Mouse (Mus musculus) forebrain, postnatal 0 days (tissue): Measurements from ENCODE around the gene Tmem175. TPM values are rescaled to one million over a fixed set of nuclear protein-coding genes. Genes with fewer than 3 reads are reported as not detected.

ENCODE experiments used
- ATAC-seq: fragments of 200-750 bp; cut with Nextera tagmentation; 2 replicates; pipeline ENCODE4 v1.8.0; 2017; ENCODE audit warnings: mild to moderate bottlenecking, moderate library complexity
- DNase-seq: peaks from one replicate; pipeline ENCODE4 v3.0.0-alpha.2; 2015
- H3K27ac ChIP-seq: fragments of 300-500 bp; sonication (generic); 2 replicates; pipeline ENCODE4 v1.5.1; 2014; ENCODE audit warnings: low read depth, mild to moderate bottlenecking, antibody characterized with exemption, low read length, moderate library complexity, mixed read lengths
- H3K27me3 ChIP-seq: fragments of 300-500 bp; sonication (generic); 2 replicates; pipeline ENCODE4 v1.6.1; 2014; ENCODE audit warnings: mild to moderate bottlenecking, low read length, mixed read lengths; ENCODE audit not compliant: insufficient read depth
- H3K36me3 ChIP-seq: fragments of 300-500 bp; sonication (generic); 2 replicates; pipeline ENCODE4 v1.6.1; 2014; ENCODE audit warnings: mild to moderate bottlenecking, moderate library complexity; ENCODE audit not compliant: insufficient read depth
- H3K4me1 ChIP-seq: fragments of 300-500 bp; sonication (generic); 2 replicates; pipeline ENCODE4 v1.6.1; 2014; ENCODE audit warnings: antibody characterized with exemption; ENCODE audit not compliant: insufficient read depth
- H3K4me2 ChIP-seq: fragments of 300-500 bp; sonication (generic); 2 replicates; pipeline ENCODE4 v1.6.1; 2014; ENCODE audit warnings: low read depth, mild to moderate bottlenecking, moderate library complexity
- H3K4me3 ChIP-seq: fragments of 300-500 bp; sonication (generic); 2 replicates; pipeline ENCODE4 v1.5.1; 2014; ENCODE audit warnings: low read depth, low read length, mixed read lengths
- H3K9ac ChIP-seq: fragments of 300-500 bp; sonication (generic); 2 replicates; pipeline ENCODE4 v1.6.1; 2014; ENCODE audit warnings: mild to moderate bottlenecking
- H3K9me3 ChIP-seq: fragments of 300-500 bp; sonication (generic); 2 replicates; pipeline ENCODE4 v1.6.1; 2016; ENCODE audit warnings: low read length
- CTCF ChIP-seq: sonication (generic); IDR thresholded peaks from 2 replicates; pipeline ENCODE4 v1.5.1; 2016; ENCODE audit warnings: antibody characterized with exemption, control low read depth, low read depth
- WGBS: fragments of 180-500 bp; shearing (Covaris S2); extraction: QIAGEN DNeasy Blood & Tissue Kit; methylation state at CpG from one replicate; pipeline ENCODE4 v1.1.7; 2014; 5-methylcytosine and 5-hydroxymethylcytosine counted together
- polyA plus RNA-seq: library from polyadenylated mRNA; unstranded; fragments of >200 nt; fragmentation: Nextera tagmentation; extraction: Ambion mirVana; gene quantifications from 2 replicates; pipeline ENCODE4 v1.2.1, GENCODE M21; 2015
- total RNA-seq: library from RNA; depleted of rRNA; stranded (reverse); fragments of >200 nt; gene quantifications from 2 replicates; pipeline ENCODE4 v1.2.3, GENCODE M21; 2014

Tmem175 gene
- total and polyA plus RNA-seq, 2 experiments from 2014 or later: 27.2 to 34.8 TPM

GRCm38 (mm10) chr5:108668977-108669936 is 39.7 kb downstream of the Tmem175 start, which contains the start of gene Dgkq:
Dgkq (minus strand) TSS chr5:108669672.
- TF ChIP-seq CTCF: peak; percentile 82
- Histone ChIP-seq H3K4me3 (peak within 1 kb of the TSS; percentile 60), H3K27me3 (no peaks in the 10 kb centered on the region)

GRCm38 (mm10) chr5:108669986-108670385 is 40.4 kb downstream of the Tmem175 start:
- Histone ChIP-seq H3K27me3 (no peaks in the 10 kb centered on the region), H3K27ac (peak overlapping the region; percentile 87; the same call in 1 of the 2 replicates), H3K4me2 (no peak overlapping the region), H3K36me3 (peaks cover 6% of the 10 kb centered on the region; the same call in 1 of the 2 replicates), H3K9me3 (no peaks in the 10 kb centered on the region), H3K9ac (0 out of 2 replicates have a peak overlapping the region, but pooled peaks have one; percentile 77), H3K4me1 (peaks cover 3% of the 10 kb centered on the region; the same call in 1 of the 2 replicates), H3K4me3 (no peak overlapping the region)
- DNase-seq (no peak), ATAC-seq (no peak)
- WGBS: 82% methylated on average over 9 of the region's 9 CpGs
- no peak for TF ChIP-seq CTCF

More at GRCm38 (mm10) chr5:108668977-108669936, 39.7 kb downstream of the Tmem175 start, which contains the start of gene Dgkq:
- Histone ChIP-seq H3K9me3 (no peaks in the 10 kb centered on the region), H3K4me1 (peaks cover 3% of the 10 kb centered on the region; the same call in 1 of the 2 replicates), H3K27ac (peak within 1 kb of the TSS; percentile 87), H3K9ac (peak within 1 kb of the TSS; percentile 77), H3K36me3 (peaks cover 6% of the 10 kb centered on the region; the same call in 1 of the 2 replicates), H3K4me2 (peak within 1 kb of the TSS; percentile 82)
- peak; percentile 90 for DNase-seq
- ATAC-seq: peak; percentile 90
- WGBS: 6% methylated on average over 43 of the region's 43 CpGs

- H3K4me1 ChIP-seq: peaks cover 3% of the 10 kb centered on the region; the same call in 1 of the 2 replicates
- H3K9me3 ChIP-seq: no peaks in the 10 kb centered on the region
- H3K36me3 ChIP-seq: peaks cover 6% of the 10 kb centered on the region; the same call in 1 of the 2 replicates
- peak; percentile 52 for TF ChIP-seq CTCF
- ATAC-seq (no peak), DNase-seq (no peak)
- H3K9ac ChIP-seq: no peak overlapping the region
- H3K27me3 ChIP-seq: no peaks in the 10 kb centered on the region
- H3K4me3 ChIP-seq: no peak overlapping the region
- H3K27ac ChIP-seq: no peak overlapping the region
- no peak overlapping the region for H3K4me2 ChIP-seq
Measured at GRCm38 (mm10) chr5:108670785-108671184, 41.2 kb downstream of the Tmem175 start.

GRCm38 (mm10) chr5:108671757-108672156 is 42.2 kb downstream of the Tmem175 start:
- ATAC-seq (no peak), DNase-seq (no peak)
- TF ChIP-seq CTCF: no peak
- Histone ChIP-seq H3K9ac (no peak overlapping the region), H3K4me1 (peaks cover 5% of the 10 kb centered on the region), H3K9me3 (no peaks in the 10 kb centered on the region), H3K27me3 (no peaks in the 10 kb centered on the region), H3K4me3 (no peak overlapping the region), H3K4me2 (no peak overlapping the region), H3K36me3 (peaks cover 6% of the 10 kb centered on the region; the same call in 1 of the 2 replicates), H3K27ac (no peak overlapping the region)
- 92% methylated on average over 12 of the region's 12 CpGs for WGBS

- TF ChIP-seq CTCF: no peak
- Histone ChIP-seq H3K9ac (no peak overlapping the region), H3K4me2 (no peak overlapping the region), H3K4me3 (no peak overlapping the region), H3K36me3 (peaks cover 6% of the 10 kb centered on the region; the same call in 1 of the 2 replicates), H3K27me3 (no peaks in the 10 kb centered on the region), H3K4me1 (peaks cover 12% of the 10 kb centered on the region), H3K9me3 (no peaks in the 10 kb centered on the region), H3K27ac (no peak overlapping the region)
- 86% methylated on average over 2 of the region's 2 CpGs for WGBS
- DNase-seq (no peak), ATAC-seq (no peak)
Measured at GRCm38 (mm10) chr5:108674624-108675023, 45.1 kb downstream of the Tmem175 start.

GRCm38 (mm10) chr5:108675251-108675816 is 45.8 kb downstream of the Tmem175 start, which contains the start of gene Slc26a1:
Slc26a1 (minus strand) TSS chr5:108675569.
- DNase-seq (no peak), ATAC-seq (no peak)
- H3K36me3 ChIP-seq: peaks cover 6% of the 10 kb centered on the region; the same call in 1 of the 2 replicates
- H3K27ac ChIP-seq: no peak within 1 kb of the TSS
- no peak within 1 kb of the TSS for H3K4me3 ChIP-seq
- 80% methylated on average over 9 of the region's 9 CpGs for WGBS
- no peak within 1 kb of the TSS for H3K4me2 ChIP-seq
- no peak for TF ChIP-seq CTCF
- no peaks in the 10 kb centered on the region for H3K27me3 ChIP-seq
- H3K4me1 ChIP-seq: peaks cover 9% of the 10 kb centered on the region
- no peak within 1 kb of the TSS for H3K9ac ChIP-seq
- no peaks in the 10 kb centered on the region for H3K9me3 ChIP-seq
